Mouse (Mus musculus) stomach, postnatal 0 days (tissue): ENCODE measurements around the gene Gltp. TPM values are rescaled to one million over a fixed set of nuclear protein-coding genes. Genes with fewer than 3 reads are reported as not detected.

Experiments
- ATAC-seq: fragments of 200-750 bp; cut with Nextera tagmentation; 2 replicates; pipeline ENCODE4 v1.8.0; 2017; ENCODE audit not compliant: low FRiP score, low TSS enrichment
- DNase-seq: peaks from one replicate; pipeline ENCODE4 v3.0.0-alpha.2; 2016; ENCODE audit warnings: low spot score
- H3K27ac ChIP-seq: fragments of 300-500 bp; sonication (generic); replicated peaks from 2 replicates; pipeline ENCODE4 v1.5.1; 2014; ENCODE audit warnings: mild to moderate bottlenecking, control low read depth
- H3K27me3 ChIP-seq: fragments of 300-500 bp; sonication (generic); 2 replicates; pipeline ENCODE4 v1.6.1; 2014; ENCODE audit warnings: low read length; ENCODE audit not compliant: control insufficient read depth, insufficient read depth
- H3K36me3 ChIP-seq: fragments of 300-500 bp; sonication (generic); 2 replicates; pipeline ENCODE4 v1.6.1; 2014; ENCODE audit warnings: low read length, mixed read lengths; ENCODE audit not compliant: control insufficient read depth, insufficient read depth
- H3K4me1 ChIP-seq: fragments of 300-500 bp; sonication (generic); replicated peaks from 2 replicates; pipeline ENCODE4 v1.6.1; 2014; ENCODE audit warnings: antibody characterized with exemption; ENCODE audit not compliant: control insufficient read depth, insufficient read depth
- H3K4me2 ChIP-seq: fragments of 300-500 bp; sonication (generic); replicated peaks from 2 replicates; pipeline ENCODE4 v1.6.1; 2014; ENCODE audit warnings: low read depth, mild to moderate bottlenecking, control low read depth, moderate library complexity
- H3K4me3 ChIP-seq: fragments of 300-500 bp; sonication (generic); 2 replicates; pipeline ENCODE4 v1.5.1; 2014; ENCODE audit warnings: low read depth, low read length, control low read depth
- H3K9ac ChIP-seq: fragments of 300-500 bp; sonication (generic); 2 replicates; pipeline ENCODE4 v1.6.1; 2014; ENCODE audit warnings: mild to moderate bottlenecking, low read length, control low read depth, mixed read lengths
- H3K9me3 ChIP-seq: fragments of 300-500 bp; sonication (generic); 2 replicates; pipeline ENCODE4 v1.6.1; 2016; ENCODE audit warnings: low read length; ENCODE audit not compliant: control insufficient read depth
- CTCF ChIP-seq: IDR thresholded peaks from 2 replicates; pipeline ENCODE4 v1.5.1; 2016; ENCODE audit warnings: antibody characterized with exemption, low read depth, mild to moderate bottlenecking, moderate library complexity
- EP300 ChIP-seq: optimal IDR thresholded peaks from 2 replicates; pipeline ENCODE3; 2016; ENCODE audit warnings: antibody characterized with exemption
- WGBS: fragments of 180-500 bp; shearing (Covaris S2); extraction: QIAGEN DNeasy Blood & Tissue Kit; methylation state at CpG from one replicate; pipeline ENCODE4 v1.1.7; 2014; 5-methylcytosine and 5-hydroxymethylcytosine counted together
- polyA plus RNA-seq: library from polyadenylated mRNA; unstranded; fragments of >200 nt; fragmentation: Nextera tagmentation; extraction: Ambion mirVana; gene quantifications from 2 replicates; pipeline ENCODE4 v1.2.1, GENCODE M21; 2015

The Gltp gene
- polyA plus RNA-seq, 1 experiment from 2014 or later: 482 TPM

GRCm38 (mm10) chr5:114651449-114651848, 39.3 kb downstream of the Gltp start:
- H3K4me1 ChIP-seq: peaks cover 9% of the 10 kb centered on the region
- no peak overlapping the region for H3K4me3 ChIP-seq
- H3K9me3 ChIP-seq: no peaks in the 10 kb centered on the region
- H3K9ac ChIP-seq: no peak overlapping the region
- no peak overlapping the region for H3K4me2 ChIP-seq
- no peak overlapping the region for H3K27ac ChIP-seq
- TF ChIP-seq CTCF (no peak), EP300 (no peak)
- ATAC-seq: no peak
- DNase-seq: no peak
- no peaks in the 10 kb centered on the region for H3K36me3 ChIP-seq
- WGBS: 40% methylated on average over 3 of the region's 3 CpGs
- H3K27me3 ChIP-seq: no peaks in the 10 kb centered on the region

- Histone ChIP-seq H3K9me3 (no peaks in the 10 kb centered on the region), H3K4me2 (no peak overlapping the region), H3K36me3 (no peaks in the 10 kb centered on the region), H3K9ac (no peak overlapping the region), H3K27ac (no peak overlapping the region), H3K4me1 (peaks cover 9% of the 10 kb centered on the region), H3K27me3 (no peaks in the 10 kb centered on the region), H3K4me3 (no peak overlapping the region)
- TF ChIP-seq EP300: no peak
- TF ChIP-seq CTCF: no peak
- DNase-seq: no peak
- peak; percentile 24; the same call in 1 of the 2 replicates for ATAC-seq
- 36% methylated on average over 14 of the region's 14 CpGs for whole genome bisulfite sequencing
Measured at GRCm38 (mm10) chr5:114651002-114651401, 39.8 kb downstream of the Gltp start.

GRCm38 (mm10) chr5:114648728-114649311, 42.0 kb downstream of the Gltp start:
- Histone ChIP-seq H3K27me3 (no peaks in the 10 kb centered on the region), H3K9me3 (no peaks in the 10 kb centered on the region), H3K36me3 (no peaks in the 10 kb centered on the region), H3K4me1 (peaks cover 9% of the 10 kb centered on the region), H3K4me3 (no peak overlapping the region), H3K9ac (no peak overlapping the region), H3K4me2 (no peak overlapping the region), H3K27ac (peak overlapping the region; percentile 78)
- ATAC-seq (no peak), DNase-seq (no peak)
- WGBS: 59% methylated on average over 11 of the region's 11 CpGs
- no peak for TF ChIP-seq CTCF
- no peak for TF ChIP-seq EP300

GRCm38 (mm10) chr5:114647211-114647974, 43.4 kb downstream of the Gltp start:
- H3K27me3 ChIP-seq: no peaks in the 10 kb centered on the region
- H3K4me2 ChIP-seq: peak overlapping the region; percentile 51
- 0 out of 2 replicates have a peak overlapping the region, but pooled peaks have one; percentile 9 for H3K9ac ChIP-seq
- WGBS: 5% methylated on average over 27 of the region's 27 CpGs
- peak; percentile 59 for DNase-seq
- H3K27ac ChIP-seq: peak overlapping the region; percentile 56
- no peaks in the 10 kb centered on the region for H3K36me3 ChIP-seq
- peak; percentile 63 for ATAC-seq
- no peaks in the 10 kb centered on the region for H3K9me3 ChIP-seq
- H3K4me1 ChIP-seq: peaks cover 9% of the 10 kb centered on the region
- H3K4me3 ChIP-seq: peak overlapping the region; percentile 21
- TF ChIP-seq CTCF: no peak
- TF ChIP-seq EP300: no peak

- no peak for DNase-seq
- H3K4me2 ChIP-seq: no peak overlapping the region
- H3K9ac ChIP-seq: no peak overlapping the region
- 91% methylated on average over 5 of the region's 5 CpGs for WGBS
- ATAC-seq: no peak
- no peaks in the 10 kb centered on the region for H3K9me3 ChIP-seq
- no peaks in the 10 kb centered on the region for H3K27me3 ChIP-seq
- H3K36me3 ChIP-seq: no peaks in the 10 kb centered on the region
- no peak overlapping the region for H3K4me3 ChIP-seq
- H3K4me1 ChIP-seq: peaks cover 9% of the 10 kb centered on the region
- TF ChIP-seq CTCF: no peak
- no peak for TF ChIP-seq EP300
- no peak overlapping the region for H3K27ac ChIP-seq
Measured at GRCm38 (mm10) chr5:114645916-114646315, 44.9 kb downstream of the Gltp start.

- Histone ChIP-seq H3K9ac (no peak overlapping the region), H3K4me1 (peaks cover 9% of the 10 kb centered on the region), H3K9me3 (no peaks in the 10 kb centered on the region), H3K4me3 (no peak overlapping the region), H3K4me2 (no peak overlapping the region), H3K36me3 (no peaks in the 10 kb centered on the region), H3K27me3 (no peaks in the 10 kb centered on the region), H3K27ac (no peak overlapping the region)
- ATAC-seq: no peak
- TF ChIP-seq EP300 (no peak), CTCF (no peak)
- DNase-seq: no peak
- WGBS: 37% methylated on average over 6 of the region's 6 CpGs
Measured at GRCm38 (mm10) chr5:114644918-114645317, 45.9 kb downstream of the Gltp start.
